Mouse (Mus musculus): ENCODE data around the gene Rsph14.
"Not testable (repeated sequence)": the region's sequence is repeated elsewhere in the genome, so short reads cannot be mapped to it uniquely, and the experiment has no call there.

Gene Rsph14

GRCm38 (mm10) chr10:75053655-75054054 lies 21.3 kb upstream of the Rsph14 start:
- DNase-seq (ENCODE audit: low spot score): no peak

DNA sequence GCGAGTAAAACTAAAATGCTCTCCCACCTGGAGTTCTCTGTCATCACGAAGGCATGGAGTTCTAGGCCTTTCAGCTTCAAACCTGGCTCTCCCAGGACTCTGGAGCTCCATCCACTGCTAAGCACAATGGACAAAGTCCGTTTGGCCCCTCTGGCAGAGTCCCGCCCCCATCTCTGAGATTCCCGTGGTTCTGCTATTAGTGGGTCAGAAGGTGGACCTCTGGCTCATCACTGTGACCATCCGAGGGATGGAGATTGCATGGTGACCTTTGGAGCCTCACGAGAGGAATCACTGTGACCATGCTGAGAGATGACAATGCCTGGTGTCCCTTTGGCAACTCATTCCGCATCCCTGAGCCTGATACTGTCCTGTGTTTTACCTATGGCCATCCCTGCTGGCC lies 20.5 kb upstream of the Rsph14 start:
- no peak for DNase-seq (ENCODE audit: low spot score)

- DNase-seq (ENCODE audit: low spot score): no peak
Observed at GRCm38 (mm10) chr10:75051364-75052074, 19.1 kb upstream of the Rsph14 start.

DNA sequence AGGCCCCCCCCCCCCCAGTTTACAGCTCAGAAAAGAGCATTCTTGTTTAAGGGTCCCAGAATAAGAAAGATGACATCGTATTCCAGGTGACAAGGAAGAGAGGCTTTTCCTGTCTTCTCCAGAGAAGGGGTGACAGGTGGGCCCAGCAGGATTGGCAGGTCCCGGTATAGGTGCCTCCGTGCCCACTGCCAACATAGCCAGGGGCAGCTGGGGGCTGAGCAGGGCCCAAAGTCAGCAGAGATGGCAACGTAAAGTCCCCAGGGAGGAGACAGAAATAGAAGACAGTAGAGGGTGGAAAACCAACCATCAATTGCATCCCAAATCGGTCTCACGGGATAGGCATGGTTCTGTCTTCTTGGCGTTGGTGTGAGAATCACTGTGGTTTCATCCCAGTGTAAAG lies 16.3 kb upstream of the Rsph14 start:
- DNase-seq (ENCODE audit: low spot score): no peak

- no peak for DNase-seq (ENCODE audit: low spot score)
Observed at GRCm38 (mm10) chr10:75045831-75046230, 13.4 kb upstream of the Rsph14 start.

DNA sequence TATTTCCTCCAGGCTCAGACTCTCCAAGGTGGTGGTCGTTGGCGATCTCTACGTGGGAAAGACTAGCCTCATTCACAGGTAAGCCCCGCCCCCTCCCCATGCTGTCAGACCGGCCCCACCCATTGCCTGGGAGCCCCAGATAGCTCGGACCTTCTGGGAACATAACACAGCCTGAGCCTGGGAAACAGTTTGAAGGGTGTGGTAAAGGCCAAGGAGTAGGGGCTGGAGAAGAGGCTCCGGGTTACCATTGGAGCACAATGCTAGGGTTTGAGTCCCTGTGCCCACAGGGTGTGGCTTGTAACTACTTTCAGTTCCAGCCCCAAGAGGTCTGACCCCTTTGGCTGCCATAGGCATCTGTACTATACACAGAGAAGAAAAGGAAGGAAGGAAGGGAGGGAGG lies 12.1 kb upstream of the Rsph14 start:
- DNase-seq (ENCODE audit: low spot score): no peak

DNA sequence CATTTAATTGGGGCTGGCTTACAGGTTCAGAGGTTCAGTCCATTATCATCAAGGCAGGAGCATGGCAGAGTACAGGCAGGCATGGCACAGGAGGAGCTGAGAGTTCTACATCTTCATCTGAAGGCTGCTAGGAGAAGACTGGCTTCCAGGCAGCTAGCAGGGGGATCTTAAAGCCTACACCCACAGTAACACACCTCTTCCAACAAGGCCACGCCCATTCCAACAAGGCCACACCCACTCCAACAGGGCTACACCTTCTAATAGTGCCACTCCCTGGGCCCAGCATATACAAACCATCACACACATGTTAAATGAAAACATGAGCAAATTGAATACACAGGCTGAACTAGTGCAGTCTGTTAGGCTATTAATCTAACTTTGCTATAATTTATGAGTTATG lies 9.7 kb upstream of the Rsph14 start:
- DNase-seq (ENCODE audit: low spot score): not testable (repeated sequence)

- DNase-seq (ENCODE audit: low spot score): peak; percentile 100
Observed at GRCm38 (mm10) chr10:75036883-75037379, 4.5 kb upstream of the Rsph14 start, which contains the start of gene Rab36. Gene Rab36 (plus strand): TSS chr10:75037058.

GRCm38 (mm10) chr10:75031345-75032114 lies 856 bp downstream of the Rsph14 start:
- DNase-seq (ENCODE audit: low spot score): peak; percentile 50

DNA sequence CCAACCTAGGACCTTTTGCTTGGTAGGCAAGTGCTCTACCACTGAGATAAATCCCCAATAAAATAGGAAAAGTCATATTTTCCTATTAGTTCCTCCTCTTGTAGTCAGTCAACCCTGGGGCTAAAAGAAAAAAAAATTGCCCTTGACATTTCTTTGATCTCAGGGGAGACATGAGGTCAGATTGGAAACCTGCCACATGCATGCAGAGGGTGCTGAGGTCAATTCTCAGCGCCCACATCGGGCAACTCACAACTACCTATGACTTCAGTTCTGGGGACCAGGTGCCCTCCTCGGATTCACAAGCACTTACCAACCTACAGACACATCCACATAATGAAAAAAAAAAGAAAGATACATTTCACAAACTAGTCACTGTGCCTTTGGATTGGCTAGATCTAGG lies 2.2 kb downstream of the Rsph14 start:
- no peak for DNase-seq (ENCODE audit: low spot score)

- no peak for DNase-seq (ENCODE audit: low spot score)
Observed at GRCm38 (mm10) chr10:75029677-75030076, 2.7 kb downstream of the Rsph14 start.

DNA sequence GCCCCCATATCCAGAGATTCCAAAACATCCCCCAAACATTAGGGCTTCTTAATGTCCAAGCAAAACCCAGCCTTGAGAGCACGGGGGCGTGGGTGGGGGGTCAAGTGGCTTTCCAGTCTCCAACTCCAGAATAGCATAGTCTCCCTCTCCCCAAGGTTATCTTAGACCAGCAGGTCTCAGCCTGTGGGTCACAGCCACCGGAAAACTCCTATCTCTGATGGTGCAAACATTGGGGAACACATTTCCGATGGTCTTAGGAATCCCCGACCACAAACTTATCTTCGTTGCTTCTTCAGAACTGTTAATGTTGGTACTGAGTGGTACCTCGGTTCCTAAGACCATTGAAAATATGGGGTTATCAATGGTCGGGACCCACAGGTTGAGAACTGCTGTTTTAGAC lies 3.6 kb downstream of the Rsph14 start:
- DNase-seq (ENCODE audit: low spot score): no peak

DNA sequence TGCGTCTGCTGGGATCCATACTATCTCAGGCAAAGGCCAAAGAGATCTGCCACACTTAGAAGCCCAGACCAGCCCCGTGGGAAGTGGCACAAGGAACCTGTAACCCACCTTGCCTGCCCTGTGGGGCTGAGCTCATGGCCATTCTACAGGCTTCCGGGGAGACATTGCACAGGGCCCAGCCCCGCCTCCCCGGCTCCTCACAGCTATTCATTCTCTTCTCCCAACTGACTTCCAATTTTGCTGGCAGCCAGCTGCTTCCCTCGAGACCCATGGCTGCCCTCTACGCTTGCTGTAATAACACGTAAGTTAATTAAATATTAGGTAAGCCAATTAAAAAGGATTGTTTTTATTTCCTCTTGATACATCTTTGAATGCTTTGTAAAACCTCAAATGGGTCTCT lies 5.9 kb downstream of the Rsph14 start:
- peak; percentile 36 for DNase-seq (ENCODE audit: low spot score)

GRCm38 (mm10) chr10:75021138-75021537 lies 11.2 kb downstream of the Rsph14 start:
- DNase-seq (ENCODE audit: low spot score): peak; percentile 82

DNA sequence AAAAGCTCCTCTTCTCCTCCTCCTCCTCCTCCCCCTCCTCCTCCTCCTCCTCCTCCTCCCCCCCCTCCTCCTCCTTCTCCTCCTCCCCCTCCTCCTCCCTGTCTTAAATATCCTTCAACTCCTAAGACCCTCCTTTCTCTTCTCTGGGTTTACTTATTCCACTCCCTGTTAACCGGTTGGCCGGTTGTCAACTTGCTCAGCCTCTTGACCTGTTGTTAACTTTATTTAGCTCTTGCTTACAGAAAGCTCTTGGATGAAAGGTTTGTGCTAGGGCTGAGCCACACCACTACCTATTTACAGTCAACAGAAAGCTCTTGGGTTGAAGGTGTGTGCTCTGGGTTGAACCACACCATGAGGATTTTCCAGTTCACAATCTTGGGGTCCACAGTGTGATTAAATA lies 12.1 kb downstream of the Rsph14 start:
- DNase-seq (ENCODE audit: low spot score): no peak

GRCm38 (mm10) chr10:75016481-75016880 lies 15.9 kb downstream of the Rsph14 start:
- DNase-seq (ENCODE audit: low spot score): no peak

- DNase-seq (ENCODE audit: low spot score): no peak
Observed at GRCm38 (mm10) chr10:75015465-75015864, 16.9 kb downstream of the Rsph14 start.

DNA sequence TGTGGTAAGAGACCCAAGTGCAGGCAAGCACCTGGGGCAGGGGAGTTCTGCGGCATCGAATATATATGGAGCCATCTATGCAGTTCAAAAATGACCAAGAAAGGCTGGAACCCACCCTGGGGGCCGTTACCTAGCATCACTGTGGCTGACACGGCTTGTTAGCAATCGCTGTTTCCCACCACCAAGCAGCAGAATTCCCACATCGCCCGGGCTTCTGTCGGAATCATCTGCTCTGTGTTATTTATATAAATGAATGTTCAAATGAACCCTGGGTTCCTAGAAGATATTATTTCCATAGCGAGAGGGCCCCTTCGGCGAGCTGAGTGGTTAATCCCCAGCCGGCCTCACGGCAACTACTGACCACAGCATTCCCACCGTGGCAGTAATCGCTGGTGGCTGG lies 21.7 kb downstream of the Rsph14 start:
- no peak for DNase-seq (ENCODE audit: low spot score)

DNA sequence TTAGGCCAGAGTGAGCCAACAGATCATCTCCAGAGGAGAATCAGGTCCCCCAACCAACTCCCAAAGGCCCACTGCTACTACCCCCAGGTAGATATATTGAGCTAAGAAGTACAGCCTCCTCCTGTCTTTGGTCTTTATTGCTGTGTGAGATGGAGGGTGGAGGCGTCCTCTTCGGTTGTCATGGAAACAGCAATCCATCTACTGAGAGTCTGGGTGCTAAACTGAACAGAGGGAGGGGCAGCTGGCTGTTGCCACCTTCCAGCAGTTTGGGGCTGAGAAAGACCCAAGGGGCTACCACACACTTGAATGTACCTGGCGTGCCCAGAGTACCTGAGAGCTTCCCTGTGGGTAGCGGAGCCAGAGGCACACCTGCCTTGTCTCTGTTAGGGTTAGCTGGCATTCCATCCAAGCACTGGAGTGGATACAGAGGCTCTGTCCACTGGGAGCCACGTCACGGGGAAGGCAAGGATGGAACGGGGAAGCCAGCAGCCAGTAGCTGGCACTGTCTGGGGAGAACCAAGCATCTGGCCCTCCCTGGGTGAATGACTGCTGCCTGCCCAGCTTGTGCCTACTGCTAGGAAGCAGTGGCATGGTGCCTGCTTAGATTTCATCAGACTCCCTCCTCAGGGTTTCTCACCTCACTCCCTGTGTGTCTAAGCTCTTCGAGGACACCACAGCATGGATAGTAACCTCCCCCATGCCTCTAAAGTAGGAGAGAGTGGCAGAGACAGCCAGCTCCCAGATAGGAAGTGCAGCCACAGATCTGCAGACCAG lies 25.3 kb downstream of the Rsph14 start:
- peak; percentile 25 for DNase-seq (ENCODE audit: low spot score)

GRCm38 (mm10) chr10:75004067-75004466 lies 28.3 kb downstream of the Rsph14 start:
- DNase-seq (ENCODE audit: low spot score): no peak

- DNase-seq (ENCODE audit: low spot score): no peak
Observed at GRCm38 (mm10) chr10:75001391-75001790, 31.0 kb downstream of the Rsph14 start.

DNA sequence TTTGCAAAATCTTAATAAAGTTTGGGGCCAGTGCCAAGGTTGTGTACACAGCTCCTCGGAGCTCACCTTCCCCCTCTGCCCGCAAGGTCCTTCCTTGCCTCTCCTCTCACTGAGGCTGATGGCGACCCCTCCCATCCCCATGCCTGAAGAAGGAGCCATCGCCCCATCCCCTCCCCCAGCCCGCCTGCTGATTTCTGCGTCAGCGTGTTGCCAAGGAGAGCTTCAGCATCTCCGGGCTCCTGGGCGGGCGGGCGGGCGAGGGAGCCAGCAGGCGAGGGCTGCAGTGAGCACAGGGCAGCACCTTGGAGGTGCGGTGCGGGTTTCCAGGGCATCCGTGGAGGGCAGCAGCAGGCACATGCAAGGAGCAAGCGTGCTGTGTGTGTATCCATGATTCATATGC lies 37.0 kb downstream of the Rsph14 start:
- DNase-seq (ENCODE audit: low spot score): no peak

DNA sequence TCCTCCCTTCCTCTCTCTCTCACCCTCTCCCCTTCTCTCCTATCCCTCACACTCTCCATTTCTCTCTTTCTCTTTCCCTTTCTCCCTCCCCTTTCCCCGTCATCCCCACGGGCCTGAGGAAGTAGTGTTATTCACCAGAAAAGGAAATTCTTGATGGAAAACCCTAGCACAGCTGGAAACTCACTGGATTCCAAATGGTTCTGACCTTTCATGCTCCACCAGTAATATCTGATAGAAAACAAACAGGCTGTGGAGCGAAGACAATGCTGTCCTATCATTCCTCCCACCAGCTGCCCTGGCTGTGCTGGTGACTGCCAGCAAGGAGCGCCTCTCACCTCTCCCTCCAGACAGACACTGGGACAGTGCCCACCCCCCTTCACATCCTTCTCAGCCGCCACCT lies 37.5 kb downstream of the Rsph14 start:
- DNase-seq (ENCODE audit: low spot score): no peak

Measured in MN1 (cell line).